Mouse (Mus musculus) gonadal fat pad, adult 2 months (tissue): ENCODE measurements around the gene Ifnk. TPM values are rescaled to one million over a fixed set of nuclear protein-coding genes. Genes with fewer than 3 reads are reported as not detected.

Experiments
- DNase-seq: peaks from one replicate; pipeline ENCODE4 v3.0.0-alpha.2; 2012; ENCODE audit warnings: low read depth
- polyA plus RNA-seq: library from polyadenylated mRNA; depleted of rRNA; stranded (reverse); fragments of >200 nt; gene quantifications from 2 replicates; pipeline ENCODE4 v1.2.3, GENCODE M21; 2012; rRNA removed

Gene Ifnk
- polyA plus RNA-seq, result not detected in 2 replicates

- DNase-seq, result no peak
Measured at GRCm38 (mm10) chr4:35151756-35152155, at the start of gene Ifnk. Gene Ifnk, plus strand, starts transcription at chr4:35152056.

DNA sequence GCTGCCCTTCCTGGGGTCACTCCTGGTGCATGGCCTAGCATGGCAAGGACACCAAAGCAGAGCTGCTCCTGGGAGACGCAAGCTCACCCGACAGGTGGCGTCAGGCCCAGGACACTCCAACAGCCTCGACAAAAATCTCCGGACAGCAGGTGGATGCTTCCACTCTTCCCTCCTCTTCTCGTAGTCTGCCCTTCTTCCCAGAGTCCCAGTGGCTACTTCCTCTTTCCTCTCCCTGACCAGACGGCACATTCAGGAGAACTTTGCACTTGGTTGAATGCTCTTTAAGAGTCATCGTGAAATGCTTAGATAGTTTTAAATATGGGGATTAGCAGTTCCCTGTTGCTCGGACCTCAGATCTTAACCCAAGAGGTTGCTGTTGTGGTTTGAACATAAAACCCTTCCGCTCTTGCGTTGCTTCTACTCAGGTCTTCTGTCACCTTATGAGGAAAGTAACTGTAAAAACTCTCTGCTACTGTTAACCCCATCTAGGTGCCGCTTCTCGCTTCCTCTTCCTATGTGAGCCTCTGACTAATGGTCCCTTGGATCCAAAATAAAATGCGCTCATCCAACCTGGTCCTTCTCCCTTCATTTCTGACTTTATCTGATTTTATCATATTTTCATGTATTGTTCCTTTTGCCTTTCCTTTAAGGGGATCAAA lies 46.6 kb upstream of the Ifnk start:
- DNase-seq, result no peak

DNA sequence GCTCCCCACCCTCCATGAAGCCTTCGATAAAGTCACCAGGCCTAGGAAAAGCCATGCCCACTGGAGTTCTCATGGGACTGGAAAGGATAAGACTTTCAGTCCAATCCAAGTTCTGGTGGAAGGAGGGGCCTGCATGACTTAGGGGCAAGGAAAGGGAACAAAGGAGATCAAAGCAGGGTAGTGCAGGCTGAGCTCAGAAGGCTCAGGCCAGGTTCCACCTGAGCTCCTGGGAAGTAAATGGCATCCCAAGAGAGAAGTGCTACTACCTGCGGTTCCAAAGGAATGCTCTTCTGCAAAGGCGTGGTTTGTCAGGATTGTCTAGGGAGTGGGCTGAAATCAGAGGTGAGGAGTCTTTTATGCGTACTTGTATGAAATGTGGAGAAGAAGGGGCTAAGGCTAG lies 39.4 kb upstream of the Ifnk start:
- DNase-seq, result no peak

DNA sequence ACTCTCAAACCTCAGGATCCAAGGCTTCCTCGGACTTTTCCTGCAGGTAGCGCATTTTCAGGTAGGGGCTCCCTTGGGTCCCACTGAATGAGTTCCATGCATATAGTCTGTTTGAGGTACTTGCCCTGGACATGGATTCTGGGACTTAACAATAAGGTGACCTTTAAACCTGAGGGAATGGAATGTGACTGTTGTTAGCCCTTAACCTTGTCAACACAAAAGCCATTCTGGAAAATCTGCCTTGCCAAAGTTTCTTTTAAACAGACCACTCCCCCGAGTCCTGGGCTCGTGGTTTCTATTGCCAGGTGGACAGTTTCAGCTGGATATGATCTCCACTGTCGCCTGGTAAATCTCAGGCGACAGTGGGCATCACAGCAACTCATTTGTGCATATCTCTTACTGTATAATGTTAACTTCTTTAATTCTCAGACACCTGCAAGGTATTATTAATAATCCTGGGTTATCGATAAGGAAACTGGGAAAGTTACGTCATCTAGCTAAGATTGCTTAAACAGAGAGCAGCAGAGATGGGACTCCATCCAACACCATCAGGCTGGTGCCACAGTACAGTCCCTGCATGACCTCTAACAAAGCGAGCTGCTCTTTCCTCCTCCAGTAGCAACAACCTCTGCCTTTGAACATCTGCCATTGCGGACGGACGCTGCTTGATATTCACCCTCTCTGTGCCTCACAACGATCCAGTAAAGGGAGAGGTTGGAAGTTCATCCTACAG lies 38.2 kb upstream of the Ifnk start:
- no peak for DNase-seq

- no peak for DNase-seq
Measured at GRCm38 (mm10) chr4:35114950-35115349, 36.9 kb upstream of the Ifnk start.

- DNase-seq, result no peak
Measured at GRCm38 (mm10) chr4:35115933-35116332, 35.9 kb upstream of the Ifnk start.

GRCm38 (mm10) chr4:35117144-35117543 lies 34.7 kb upstream of the Ifnk start:
- DNase-seq, result no peak

GRCm38 (mm10) chr4:35118851-35119250 lies 33.0 kb upstream of the Ifnk start:
- no peak for DNase-seq

DNA sequence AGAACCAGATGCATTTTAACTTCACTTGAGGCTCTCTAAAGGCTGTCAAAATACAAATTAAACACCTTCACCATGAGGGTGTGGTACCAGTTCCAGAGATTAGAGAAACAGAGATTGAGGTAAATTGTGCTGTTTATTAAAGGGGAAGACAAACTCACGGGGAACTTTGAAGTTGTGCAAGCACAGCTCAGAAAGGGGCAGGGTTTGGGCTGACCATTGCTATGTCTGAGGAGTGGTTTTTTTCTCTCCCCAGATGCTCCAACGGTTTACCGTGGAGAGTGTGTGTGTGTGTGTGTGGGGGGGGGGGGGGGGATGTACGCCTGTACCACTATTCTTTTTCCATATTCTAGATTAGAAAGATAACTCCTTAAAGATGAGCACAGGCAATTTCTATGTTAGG lies 31.7 kb upstream of the Ifnk start:
- no peak for DNase-seq

DNA sequence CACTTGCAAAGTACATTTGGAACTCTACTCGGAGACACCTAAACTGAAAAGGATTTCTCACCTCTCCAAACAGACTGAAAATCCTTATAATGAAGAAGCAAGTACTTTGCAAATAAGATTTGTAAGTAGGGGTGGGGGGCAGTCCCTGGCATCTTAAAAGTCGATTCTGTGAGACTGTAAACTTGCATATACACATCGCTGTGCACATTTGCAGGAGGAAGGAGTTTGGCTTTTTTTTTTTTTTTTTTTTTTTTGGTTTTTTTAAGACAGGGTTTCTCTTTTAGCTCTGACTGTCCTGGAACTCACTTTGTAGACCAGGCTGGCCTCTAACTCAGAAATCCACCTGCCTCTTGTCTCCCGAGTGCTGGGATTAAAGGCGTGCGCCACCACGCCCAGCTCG lies 31.3 kb upstream of the Ifnk start:
- no peak for DNase-seq

GRCm38 (mm10) chr4:35121060-35121459 lies 30.8 kb upstream of the Ifnk start:
- no peak for DNase-seq

- DNase-seq, result no peak
Measured at GRCm38 (mm10) chr4:35123087-35123486, 28.8 kb upstream of the Ifnk start.

GRCm38 (mm10) chr4:35124027-35124426 lies 27.8 kb upstream of the Ifnk start:
- DNase-seq, result no peak

GRCm38 (mm10) chr4:35125299-35125777 lies 26.5 kb upstream of the Ifnk start:
- no peak for DNase-seq

DNA sequence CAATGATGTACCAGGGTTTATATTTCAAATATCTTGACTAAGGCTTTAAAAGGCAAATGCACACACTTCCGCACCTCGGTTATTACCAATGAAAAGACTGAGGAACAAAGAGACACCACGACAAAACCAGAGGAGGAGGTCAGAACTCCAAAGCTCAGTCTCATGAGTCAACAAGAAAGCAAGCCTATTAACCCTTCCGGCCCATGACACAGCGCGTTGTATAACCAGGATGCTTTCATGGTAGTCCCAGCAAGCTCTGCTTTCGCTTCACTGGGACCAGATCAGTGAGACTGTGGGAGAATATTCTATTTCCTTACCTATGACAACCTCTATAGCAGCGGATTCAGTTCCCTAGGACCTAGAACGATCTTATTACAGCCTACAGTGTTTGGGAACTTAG lies 25.1 kb upstream of the Ifnk start:
- no peak for DNase-seq

- DNase-seq, result no peak
Measured at GRCm38 (mm10) chr4:35127759-35128158, 24.1 kb upstream of the Ifnk start.

- DNase-seq, result no peak
Measured at GRCm38 (mm10) chr4:35130411-35130948, 21.4 kb upstream of the Ifnk start.

GRCm38 (mm10) chr4:35131592-35131991 lies 20.3 kb upstream of the Ifnk start:
- no peak for DNase-seq

- DNase-seq, result no peak
Measured at GRCm38 (mm10) chr4:35133411-35133810, 18.4 kb upstream of the Ifnk start.

DNA sequence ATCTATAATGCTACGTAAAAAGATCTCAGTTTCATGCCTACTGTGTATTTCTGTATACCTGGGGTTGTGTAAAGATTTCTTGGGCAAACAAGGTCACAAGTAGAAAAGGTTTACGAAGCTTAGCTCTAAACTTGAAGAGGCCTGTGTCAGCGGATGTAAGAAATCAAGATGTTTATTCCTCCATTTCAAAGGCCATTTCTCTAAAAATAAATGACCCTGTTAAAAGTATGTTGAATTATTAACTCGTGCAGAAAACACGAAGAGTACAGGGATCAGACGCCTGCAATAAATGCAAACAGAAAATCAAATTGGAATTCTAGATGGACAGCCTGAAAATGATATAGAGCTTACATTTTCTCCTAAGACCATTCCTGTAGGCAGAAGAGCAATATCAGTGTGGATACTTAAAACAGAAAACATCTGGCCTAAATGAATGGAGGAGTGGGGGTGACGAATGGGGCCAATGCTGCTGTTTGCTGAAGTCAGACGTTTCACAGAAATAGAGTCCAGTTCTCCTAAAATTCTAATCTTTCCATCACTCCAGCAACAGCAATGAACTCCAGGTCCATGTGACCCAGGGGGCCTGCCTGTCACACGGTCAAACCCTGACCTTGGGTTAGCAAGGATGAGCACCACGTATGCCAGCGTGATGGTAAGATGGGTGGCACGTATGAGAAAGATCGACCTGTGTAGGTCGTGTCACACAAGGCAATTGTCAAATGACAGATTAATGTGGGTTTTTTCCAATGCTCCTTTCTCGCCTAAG lies 16.8 kb upstream of the Ifnk start:
- no peak for DNase-seq

DNA sequence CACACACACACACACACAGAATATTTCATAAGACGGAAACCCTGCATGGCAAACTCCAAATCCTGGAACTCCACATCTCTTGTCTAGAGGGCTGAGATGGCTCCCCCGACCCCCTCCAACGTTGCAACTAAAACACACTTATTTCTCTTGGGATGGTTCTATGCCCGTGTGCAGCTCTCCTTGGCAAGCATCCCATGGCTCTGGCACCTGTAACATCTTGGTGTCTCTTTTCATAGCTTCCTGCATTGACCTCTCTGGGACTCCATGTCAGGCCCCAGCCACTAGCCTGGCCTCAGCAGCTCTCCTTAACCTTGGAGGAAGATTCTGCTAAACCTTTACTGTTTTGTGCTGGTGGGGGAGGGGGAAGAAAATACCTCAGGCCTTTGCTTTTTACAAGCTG lies 16.1 kb upstream of the Ifnk start:
- DNase-seq, result no peak

GRCm38 (mm10) chr4:35136996-35137395 lies 14.9 kb upstream of the Ifnk start:
- DNase-seq, result no peak
